Mouse (Mus musculus) left cerebral cortex, adult 9 months (tissue): ENCODE results near the gene Neurl2.
"Not testable (repeated sequence)": the region's sequence is repeated elsewhere in the genome, so short reads cannot be mapped to it uniquely, and the experiment has no call there.

ENCODE experiments used
- DNase-seq, 2 experiments: peaks; one replicate each; pipeline ENCODE4 v3.0.0; 2022; ENCODE audit warnings: low spot score in 2 of 2

Neurl2 gene

GRCm38 (mm10) chr2:164817206-164817605 lies 16.1 kb downstream of the Neurl2 start:
- no peak for DNase-seq

GRCm38 (mm10) chr2:164815821-164816220 lies 17.4 kb downstream of the Neurl2 start:
- DNase-seq = no peak

GRCm38 (mm10) chr2:164815348-164815747 lies 17.9 kb downstream of the Neurl2 start:
- no peak for DNase-seq

- DNase-seq = no peak
Measured at GRCm38 (mm10) chr2:164813557-164813956, 19.7 kb downstream of the Neurl2 start.

- DNase-seq = no peak
Measured at GRCm38 (mm10) chr2:164806614-164807013, 26.6 kb downstream of the Neurl2 start.

- DNase-seq = no peak
Measured at GRCm38 (mm10) chr2:164805332-164805718, 27.9 kb downstream of the Neurl2 start.

GRCm38 (mm10) chr2:164804533-164805331 lies 28.5 kb downstream of the Neurl2 start, which contains the start of the genes Acot8 and Zswim3:
Acot8 (minus strand) TSS chr2:164804882.
Zswim3 (plus strand) TSS chr2:164805098.
- peak; percentile 97 to 100 for DNase-seq

- DNase-seq = no peak
Measured at GRCm38 (mm10) chr2:164803921-164804313, 29.3 kb downstream of the Neurl2 start.

- DNase-seq = no peak
Measured at GRCm38 (mm10) chr2:164803201-164803920, 29.9 kb downstream of the Neurl2 start.

GRCm38 (mm10) chr2:164800252-164801004 lies 32.8 kb downstream of the Neurl2 start:
- no peak for DNase-seq

- DNase-seq = not testable (repeated sequence)
Measured at GRCm38 (mm10) chr2:164798554-164798953, 34.7 kb downstream of the Neurl2 start.

GRCm38 (mm10) chr2:164795868-164796267 lies 37.4 kb downstream of the Neurl2 start:
- DNase-seq = no peak

GRCm38 (mm10) chr2:164794293-164794692 lies 39.0 kb downstream of the Neurl2 start:
- peak in 1 of 2 experiments; percentile 86 for DNase-seq

- DNase-seq = no peak
Measured at GRCm38 (mm10) chr2:164793772-164794171, 39.5 kb downstream of the Neurl2 start.

GRCm38 (mm10) chr2:164793236-164793635 lies 40.0 kb downstream of the Neurl2 start:
- peak in 1 of 2 experiments; percentile 70 for DNase-seq

GRCm38 (mm10) chr2:164792400-164793190 lies 40.7 kb downstream of the Neurl2 start:
- DNase-seq = no peak

- no peak for DNase-seq
Measured at GRCm38 (mm10) chr2:164791841-164792261, 41.4 kb downstream of the Neurl2 start.

GRCm38 (mm10) chr2:164790451-164790850 lies 42.8 kb downstream of the Neurl2 start:
- DNase-seq = no peak

- no peak for DNase-seq
Measured at GRCm38 (mm10) chr2:164788411-164788810, 44.8 kb downstream of the Neurl2 start.

- no peak for DNase-seq
Measured at GRCm38 (mm10) chr2:164787779-164788178, 45.5 kb downstream of the Neurl2 start.

- no peak for DNase-seq
Measured at GRCm38 (mm10) chr2:164787032-164787431, 46.2 kb downstream of the Neurl2 start.
